Mouse (Mus musculus): ENCODE measurements around the gene Megf6.

DNA sequence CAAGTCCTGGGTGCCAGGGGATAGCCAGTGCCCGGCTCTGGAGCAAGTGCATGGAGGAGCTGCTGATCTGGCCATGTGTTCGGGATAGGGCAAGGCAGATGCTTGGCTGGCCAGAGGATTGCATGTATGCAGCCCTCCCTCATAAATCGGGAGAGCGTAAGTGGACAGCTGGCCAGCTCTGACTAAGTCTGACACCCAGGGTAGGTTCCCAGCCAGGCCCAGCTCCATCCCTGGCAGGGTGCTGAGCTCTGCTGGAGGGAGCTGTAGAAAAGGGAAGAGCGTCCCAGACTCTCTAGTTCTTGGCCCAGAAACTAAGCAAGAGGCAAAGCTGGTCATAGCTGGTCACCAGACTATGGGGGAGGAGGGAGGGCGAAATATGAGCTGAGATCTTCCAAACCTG lies 38.5 kb downstream of the Megf6 start:
- TF ChIP-seq CTCF (IDR thresholded peaks at IDR 0.05; ENCODE audit: borderline replicate concordance, insufficient read depth, low read length) (no peak), POLR2A (IDR thresholded peaks at IDR 0.05; ENCODE audit: low read depth, low read length) (no peak)
